ENCODE assay signal across 7 mouse cellular contexts in genomic region chr6:122825923-122826742, GRCm38 (mm10). TPM values are rescaled to one million over a fixed set of nuclear protein-coding genes. Genes with fewer than 3 reads are reported as not detected.
A peak's percentile ranks its signal among the peaks of the same experiment; 100 is the strongest.
DNase-seq lines count a peak whose midpoint lies in the region; ATAC-seq and TF ChIP-seq lines count a peak whose summit lies in the region.

No protein-coding gene starts in this region.

- 2% methylated on average over 25 of the region's 29 CpGs for WGBS in hindbrain, postnatal 0 days

- H3K27ac ChIP-seq in hindbrain, postnatal 0 days = peak overlapping the region; percentile 54; the same call in 1 of the 2 replicates

- H3K4me2 ChIP-seq in hindbrain, postnatal 0 days (ENCODE audit: low read depth, low read length) = peak overlapping the region; percentile 73

- H3K36me3 ChIP-seq in hindbrain, postnatal 0 days (ENCODE audit: insufficient read depth, low read length) = peaks cover 17% of the 10 kb centered on the region
- peaks cover 46% of the 10 kb centered on the region for H3K36me3 ChIP-seq in megakaryocyte, embryonic 14.5 days (replicated peaks; ENCODE audit: low read length)

- peaks cover 13% of the 10 kb centered on the region for H3K4me1 ChIP-seq in hindbrain, postnatal 0 days (ENCODE audit: insufficient read depth, low read length)
- H3K4me1 ChIP-seq in megakaryocyte, embryonic 14.5 days = peaks cover 62% of the 10 kb centered on the region

- peak; percentile 67 for DNase-seq in gastrocnemius, adult 18-20 months (ENCODE audit: low spot score)
- DNase-seq in hindbrain, postnatal 0 days (ENCODE audit: low spot score) = peak; percentile 63
- peak; percentile 83 to 92 for DNase-seq in left cerebral cortex, adult 9 months (ENCODE audit: low spot score in 2 of 2)
- DNase-seq in right cerebral cortex, postnatal 36 days (ENCODE audit: low spot score in 2 of 2) = peak; percentile 87 to 90

- peak overlapping the region; percentile 42 for H3K9ac ChIP-seq in hindbrain, postnatal 0 days (replicated peaks; ENCODE audit: low read length)

- no peaks in the 10 kb centered on the region for H3K9me3 ChIP-seq in hindbrain, postnatal 0 days (ENCODE audit: low read length)
- H3K9me3 ChIP-seq in megakaryocyte, embryonic 14.5 days = no peaks in the 10 kb centered on the region

- peak; percentile 84 for ATAC-seq in activated CD4-positive, CD25-positive, alpha-beta regulatory T cell, adult 4 months
- peak; percentile 73 for ATAC-seq in common myeloid progenitor, adult 5-6 weeks (replicated peaks; ENCODE audit: low read depth, poor library complexity, severe bottlenecking)
- peak; percentile 76 for ATAC-seq in hindbrain, postnatal 0 days

- no peaks in the 10 kb centered on the region for H3K27me3 ChIP-seq in hindbrain, postnatal 0 days (ENCODE audit: insufficient read depth, low read length)
- H3K27me3 ChIP-seq in megakaryocyte, embryonic 14.5 days (replicated peaks) = peaks cover under 1% of the 10 kb centered on the region

- peak overlapping the region; percentile 38 for H3K4me3 ChIP-seq in hindbrain, postnatal 0 days (ENCODE audit: low read length)
- H3K4me3 ChIP-seq in megakaryocyte, embryonic 14.5 days (replicated peaks) = peak overlapping the region; percentile 92

- no peak; the same call in 1 of the 2 replicates for TF ChIP-seq CTCF in hindbrain, postnatal 0 days (IDR thresholded peaks at IDR 0.05; ENCODE audit: low read depth)

RNA-seq across cellular contexts. Expression of gene Foxj2, which starts 6.4 kb away (rescaled TPM):
- 1 to 10 TPM; 6.6 to 8.7 TPM for polyA plus RNA-seq in activated CD4-positive, CD25-positive, alpha-beta regulatory T cell, adult 4 months (2017; shearing (Covaris generic))
- 6.4 and 6.7 TPM in 2 replicates for total RNA-seq in common myeloid progenitor, adult 5-6 weeks (2017)
- 10 to 100 TPM; 26.2 to 29.3 TPM for total RNA-seq in gastrocnemius, adult 18-20 months (2021)
- total RNA-seq in hindbrain, postnatal 0 days (2014; rRNA removed) = 20.1 and 32.5 TPM in 2 replicates
- polyA plus RNA-seq in hindbrain, postnatal 0 days (2015; fragmentation: Nextera tagmentation; extraction: Ambion mirVana) = 5.9 and 6.9 TPM in 2 replicates
- 7.7 and 9.2 TPM in 2 replicates for polyA plus RNA-seq in megakaryocyte, embryonic 14.5 days (2012; ENCODE audit: insufficient read depth, low replicate concordance)

RNA-seq across cellular contexts. Expression of gene Slc2a3, which starts 24.7 kb away (rescaled TPM):
- 10 to 100 TPM; 64.2 to 69.4 TPM for polyA plus RNA-seq in activated CD4-positive, CD25-positive, alpha-beta regulatory T cell, adult 4 months (2017; shearing (Covaris generic))
- 21.6 and 24.4 TPM in 2 replicates for total RNA-seq in common myeloid progenitor, adult 5-6 weeks (2017)
- total RNA-seq in gastrocnemius, adult 18-20 months (2021) = 1 to 10 TPM; 5.0 to 7.1 TPM
- total RNA-seq in hindbrain, postnatal 0 days (2014; rRNA removed) = 108 and 129 TPM in 2 replicates
- 48.9 and 49.7 TPM in 2 replicates for polyA plus RNA-seq in hindbrain, postnatal 0 days (2015; fragmentation: Nextera tagmentation; extraction: Ambion mirVana)
- 188 and 291 TPM in 2 replicates for polyA plus RNA-seq in megakaryocyte, embryonic 14.5 days (2012; ENCODE audit: insufficient read depth, low replicate concordance)

RNA-seq across cellular contexts. Expression of gene C3ar1, which starts 29.8 kb away (rescaled TPM):
- polyA plus RNA-seq in activated CD4-positive, CD25-positive, alpha-beta regulatory T cell, adult 4 months (2017; shearing (Covaris generic)) = under 1 TPM in 1 of 2 experiments, not detected in 1; 0.60 TPM
- total RNA-seq in common myeloid progenitor, adult 5-6 weeks (2017) = not detected in 2 replicates
- under 1 TPM; 0.34 to 0.62 TPM for total RNA-seq in gastrocnemius, adult 18-20 months (2021)
- total RNA-seq in hindbrain, postnatal 0 days (2014; rRNA removed) = 1.3 and 2.2 TPM in 2 replicates
- 1.4 and 1.5 TPM in 2 replicates for polyA plus RNA-seq in hindbrain, postnatal 0 days (2015; fragmentation: Nextera tagmentation; extraction: Ambion mirVana)
- polyA plus RNA-seq in megakaryocyte, embryonic 14.5 days (2012; ENCODE audit: insufficient read depth, low replicate concordance) = 0.50 and 2.6 TPM in 2 replicates

RNA-seq across cellular contexts. Expression of gene Necap1, which starts 48.1 kb away (rescaled TPM):
- 10 to 100 TPM; 32.2 to 44.6 TPM for polyA plus RNA-seq in activated CD4-positive, CD25-positive, alpha-beta regulatory T cell, adult 4 months (2017; shearing (Covaris generic))
- 10.1 and 13.3 TPM in 2 replicates for total RNA-seq in common myeloid progenitor, adult 5-6 weeks (2017)
- 10 to 100 TPM; 11.8 to 16.8 TPM for total RNA-seq in gastrocnemius, adult 18-20 months (2021)
- total RNA-seq in hindbrain, postnatal 0 days (2014; rRNA removed) = 119 and 121 TPM in 2 replicates
- 158 and 162 TPM in 2 replicates for polyA plus RNA-seq in hindbrain, postnatal 0 days (2015; fragmentation: Nextera tagmentation; extraction: Ambion mirVana)
- polyA plus RNA-seq in megakaryocyte, embryonic 14.5 days (2012; ENCODE audit: insufficient read depth, low replicate concordance) = 8.9 and 9.7 TPM in 2 replicates

Comparison
In these comparisons a context has a peak if more than half of its experiments do, and no peak if none do; other contexts are left out.
1. Peak in every context shown above with its lines: DNase-seq, ATAC-seq, H3K4me3 ChIP-seq and H3K27ac ChIP-seq.